Mouse (Mus musculus): ENCODE measurements around the gene Lrmda.

Gene Lrmda

GRCm38 (mm10) chr14:22218183-22218582 lies 198.7 kb downstream of the Lrmda start:
- no peak for DNase-seq (ENCODE audit: extremely low read depth, low read depth, low spot score)

- no peak for DNase-seq (ENCODE audit: extremely low read depth, low read depth, low spot score)
These were observed 202.5 kb downstream of the Lrmda start for GRCm38 (mm10) chr14:22222038-22222437.

GRCm38 (mm10) chr14:22222574-22222973 lies 203.1 kb downstream of the Lrmda start:
- no peak for DNase-seq (ENCODE audit: extremely low read depth, low read depth, low spot score)

DNA sequence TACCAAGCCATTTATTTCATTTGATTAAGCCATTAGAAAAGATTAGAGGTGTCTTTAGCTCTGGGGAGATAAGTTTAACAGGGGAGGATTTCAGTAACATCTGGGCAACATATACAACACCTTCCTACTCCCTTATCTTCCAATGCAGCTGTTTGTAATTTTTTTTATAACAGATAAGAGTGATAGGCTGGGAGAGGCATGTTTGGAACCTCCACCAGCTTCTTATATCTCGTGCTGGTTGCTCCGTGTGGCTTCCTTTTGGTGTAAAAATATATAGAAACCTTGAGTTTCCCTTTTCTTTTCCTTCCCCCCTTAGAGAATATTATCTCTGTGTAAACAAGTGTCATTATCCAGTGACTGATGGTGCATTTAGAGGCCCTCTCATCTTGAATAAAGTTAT lies 206.7 kb downstream of the Lrmda start:
- DNase-seq (ENCODE audit: extremely low read depth, low read depth, low spot score) = no peak

- DNase-seq (ENCODE audit: extremely low read depth, low read depth, low spot score) = no peak
These were observed 208.9 kb downstream of the Lrmda start for GRCm38 (mm10) chr14:22228253-22228968.

- no peak for DNase-seq (ENCODE audit: extremely low read depth, low read depth, low spot score)
These were observed 220.8 kb downstream of the Lrmda start for GRCm38 (mm10) chr14:22240315-22240714.

DNA sequence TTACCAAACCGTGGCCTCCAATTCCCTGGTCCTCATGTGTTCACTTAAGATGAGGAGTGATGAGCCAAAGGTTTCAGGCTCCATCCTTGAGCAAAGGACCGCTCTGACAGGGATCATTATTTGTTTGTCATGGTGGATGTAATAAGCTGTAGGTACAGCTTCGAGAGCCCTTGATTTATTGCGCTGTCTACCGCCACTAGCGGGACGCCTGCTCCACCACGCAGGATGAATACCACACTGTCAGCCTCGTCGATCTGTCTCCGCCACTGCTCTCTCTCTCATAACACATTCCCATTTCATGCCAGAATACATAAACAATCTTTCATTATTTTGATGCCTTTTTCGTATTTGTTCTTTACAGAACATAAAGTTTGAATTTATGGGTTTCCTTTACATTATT lies 235.9 kb downstream of the Lrmda start:
- no peak for DNase-seq (ENCODE audit: extremely low read depth, low read depth, low spot score)

GRCm38 (mm10) chr14:22256274-22256673 lies 236.8 kb downstream of the Lrmda start:
- no peak for DNase-seq (ENCODE audit: extremely low read depth, low read depth, low spot score)

- DNase-seq (ENCODE audit: extremely low read depth, low read depth, low spot score) = no peak
These were observed 240.0 kb downstream of the Lrmda start for GRCm38 (mm10) chr14:22259376-22260032.

DNA sequence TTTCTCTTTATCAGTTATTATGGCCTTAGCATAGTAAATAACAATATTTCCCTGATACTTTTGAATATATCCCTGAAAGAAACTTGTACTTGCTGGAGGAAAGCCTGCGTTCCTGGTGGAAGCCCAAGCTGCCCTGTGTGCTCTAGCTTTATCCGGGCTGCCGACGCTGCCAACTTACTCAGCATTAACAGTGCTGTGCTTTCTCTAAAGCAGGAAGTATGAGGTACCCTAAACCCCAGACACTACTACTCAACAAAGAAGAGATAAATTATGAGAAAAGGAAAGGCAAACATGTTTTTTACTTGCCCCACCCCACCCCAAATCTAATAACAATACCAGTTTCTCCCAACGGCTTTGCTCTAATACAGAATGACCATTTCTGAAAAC lies 240.5 kb downstream of the Lrmda start:
- DNase-seq (ENCODE audit: extremely low read depth, low read depth, low spot score) = no peak

GRCm38 (mm10) chr14:22265229-22265905 lies 245.9 kb downstream of the Lrmda start:
- DNase-seq (ENCODE audit: extremely low read depth, low read depth, low spot score) = peak; percentile 33

- no peak for DNase-seq (ENCODE audit: extremely low read depth, low read depth, low spot score)
These were observed 250.3 kb downstream of the Lrmda start for GRCm38 (mm10) chr14:22269812-22270211.

- no peak for DNase-seq (ENCODE audit: extremely low read depth, low read depth, low spot score)
These were observed 258.5 kb downstream of the Lrmda start for GRCm38 (mm10) chr14:22278053-22278452.

DNA sequence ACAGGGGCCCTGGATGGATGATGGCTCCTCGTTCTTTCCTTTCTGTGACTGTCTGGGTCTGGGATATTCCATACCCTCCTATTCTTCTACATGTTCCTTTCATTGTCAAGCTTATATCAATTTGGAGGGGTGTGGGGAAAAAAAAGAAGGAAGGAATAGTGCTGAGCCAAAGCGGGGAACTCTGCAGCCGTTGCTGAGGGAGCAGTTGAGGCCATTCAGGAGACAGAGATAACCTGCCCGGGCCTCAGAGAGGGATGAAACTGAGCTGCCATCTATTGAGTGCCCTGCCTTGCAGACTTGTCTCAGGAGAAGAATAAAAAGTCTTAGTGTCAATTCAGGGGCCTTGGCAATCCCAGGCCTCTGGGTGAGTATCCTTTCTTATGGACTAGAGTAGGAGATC lies 260.1 kb downstream of the Lrmda start:
- DNase-seq (ENCODE audit: extremely low read depth, low read depth, low spot score) = no peak

DNA sequence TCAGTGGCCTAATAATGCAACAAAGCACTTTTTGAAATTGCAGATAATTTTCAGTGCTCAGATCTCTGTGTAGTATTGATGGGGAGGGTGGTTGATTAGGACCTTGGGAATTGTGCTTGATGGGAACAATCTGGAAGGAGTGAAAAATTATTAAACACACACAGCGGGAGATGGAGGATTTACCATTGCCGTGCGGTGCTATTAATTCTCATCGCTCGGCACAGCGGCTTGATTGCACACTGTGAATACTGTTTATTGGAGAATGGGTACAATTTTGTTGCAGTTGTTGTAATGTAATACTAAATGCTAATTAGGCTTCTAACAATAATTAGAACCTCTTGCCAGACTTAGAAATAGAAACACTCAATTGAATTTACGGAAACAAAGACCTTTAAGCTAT lies 262.1 kb downstream of the Lrmda start:
- no peak for DNase-seq (ENCODE audit: extremely low read depth, low read depth, low spot score)

GRCm38 (mm10) chr14:22282847-22283246 lies 263.3 kb downstream of the Lrmda start:
- DNase-seq (ENCODE audit: extremely low read depth, low read depth, low spot score) = peak; percentile 64

DNA sequence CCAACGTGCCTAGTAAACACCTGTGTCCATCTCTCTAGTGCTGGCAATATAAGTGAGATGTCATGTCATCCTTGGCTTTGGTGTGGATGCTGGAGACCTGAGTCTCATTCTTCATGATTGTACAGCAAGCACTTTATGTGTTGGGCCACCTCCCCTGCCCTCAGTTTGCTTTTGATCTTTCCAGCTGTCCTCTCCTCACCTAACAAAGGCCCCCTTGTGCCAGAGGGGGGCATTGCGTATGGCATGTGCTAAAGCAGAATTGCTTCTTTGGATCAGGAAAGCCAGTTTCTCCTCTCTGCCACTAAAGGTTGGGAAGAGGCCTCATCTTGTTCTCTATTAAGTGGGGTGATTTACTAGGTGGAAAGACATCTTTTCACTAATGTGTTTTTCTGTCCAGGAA lies 264.2 kb downstream of the Lrmda start:
- DNase-seq (ENCODE audit: extremely low read depth, low read depth, low spot score) = no peak

- DNase-seq (ENCODE audit: extremely low read depth, low read depth, low spot score) = no peak
These were observed 265.5 kb downstream of the Lrmda start for GRCm38 (mm10) chr14:22284823-22285517.

DNA sequence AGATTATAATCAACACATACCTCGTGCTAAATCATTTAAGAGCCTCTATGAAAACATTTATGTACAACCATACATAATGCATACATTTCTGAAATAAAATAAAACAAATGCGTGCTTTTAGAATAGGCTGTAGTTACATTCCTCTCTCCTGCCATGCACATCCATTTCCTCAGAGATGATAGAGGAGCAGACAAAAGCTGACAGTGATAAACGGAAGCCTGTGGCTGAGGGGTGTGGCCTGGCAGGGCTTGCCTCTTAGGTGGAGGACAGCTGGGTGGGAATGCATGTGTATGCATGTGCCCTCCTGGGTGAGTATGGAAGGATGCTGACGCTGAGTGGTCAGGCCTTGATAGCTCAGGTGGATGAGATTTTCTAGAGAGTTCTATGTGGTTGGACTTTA lies 266.3 kb downstream of the Lrmda start:
- DNase-seq (ENCODE audit: extremely low read depth, low read depth, low spot score) = no peak

GRCm38 (mm10) chr14:22288179-22288578 lies 268.7 kb downstream of the Lrmda start:
- no peak for DNase-seq (ENCODE audit: extremely low read depth, low read depth, low spot score)

GRCm38 (mm10) chr14:22289380-22289922 lies 269.9 kb downstream of the Lrmda start:
- DNase-seq (ENCODE audit: extremely low read depth, low read depth, low spot score) = no peak
